Mouse (Mus musculus) ES-Bruce4 (cell line): ENCODE measurements around the gene Stn1. TPM values are rescaled to one million over a fixed set of nuclear protein-coding genes. Genes with fewer than 3 reads are reported as not detected.

Experiments
- H3K27ac ChIP-seq: 2 replicates; pipeline ENCODE4 v1.5.1; 2012; ENCODE audit warnings: low read length, inconsistent platforms; ENCODE audit not compliant: insufficient read depth
- H3K27me3 ChIP-seq: 2 replicates; pipeline ENCODE4 v1.6.1; 2012; ENCODE audit warnings: mild to moderate bottlenecking, low read length, inconsistent platforms; ENCODE audit not compliant: control insufficient read depth, poor library complexity, insufficient read depth, severe bottlenecking
- H3K36me3 ChIP-seq: 2 replicates; pipeline ENCODE4 v1.6.1; 2012; ENCODE audit warnings: inconsistent platforms, mild to moderate bottlenecking, low read length, moderate library complexity; ENCODE audit not compliant: control insufficient read depth, poor library complexity, insufficient read depth, severe bottlenecking
- H3K4me1 ChIP-seq: one replicate; pipeline ENCODE4 v1.8.1; 2011; ENCODE audit warnings: low read length; ENCODE audit not compliant: control insufficient read depth, insufficient read depth
- H3K4me3 ChIP-seq: 2 replicates; pipeline ENCODE4 v1.5.1; 2011; ENCODE audit warnings: low read depth, mild to moderate bottlenecking, low read length
- H3K9ac ChIP-seq: 2 replicates; pipeline ENCODE4 v1.6.1; 2012; ENCODE audit warnings: low read depth, mild to moderate bottlenecking, inconsistent platforms; ENCODE audit not compliant: poor library complexity, severe bottlenecking
- H3K9me3 ChIP-seq: replicated peaks from 2 replicates; pipeline ENCODE4 v1.6.1; 2012; ENCODE audit warnings: mild to moderate bottlenecking, low read length, inconsistent platforms; ENCODE audit not compliant: control insufficient read depth, poor library complexity, insufficient read depth, severe bottlenecking
- CTCF ChIP-seq: IDR thresholded peaks from one replicate; pipeline ENCODE4 v1.8.1; 2011; ENCODE audit warnings: low read depth, low read length
- EP300 ChIP-seq: IDR thresholded peaks from 2 replicates; pipeline ENCODE4 v1.6.1; 2011; ENCODE audit warnings: low read depth, low read length; ENCODE audit not compliant: insufficient read depth
- POLR2A ChIP-seq: IDR thresholded peaks from one replicate; pipeline ENCODE4 v1.8.1; 2011; ENCODE audit warnings: low read length; ENCODE audit not compliant: insufficient read depth
- polyA plus RNA-seq: library from polyadenylated mRNA; stranded (reverse); fragments of >200 nt; gene quantifications from 2 replicates; pipeline ENCODE4 v1.2.4, GENCODE M21; 2011; ENCODE audit warnings: low read depth; ENCODE audit not compliant: missing spikeins, insufficient read depth, insufficient read length

Gene Stn1
- polyA plus RNA-seq, 1 experiment = 41.4 TPM

DNA sequence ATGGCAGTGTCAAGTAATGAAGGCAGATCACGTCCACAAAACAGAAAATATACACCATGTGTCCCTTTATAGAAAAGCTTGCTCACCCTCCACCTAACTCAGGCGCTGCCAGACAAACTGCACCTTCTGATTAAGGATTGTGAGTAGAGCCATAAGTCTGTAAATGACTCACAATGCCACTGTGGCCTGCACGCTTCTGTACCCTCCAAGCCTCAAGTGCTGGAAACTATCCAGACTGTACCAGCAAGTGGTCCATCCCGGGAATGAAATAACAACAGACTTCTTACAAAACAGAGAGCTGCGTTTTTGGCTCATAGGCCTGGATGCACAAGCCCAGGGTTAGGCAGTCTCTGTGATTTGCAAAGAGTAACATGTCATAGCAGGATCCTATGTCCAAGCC, 15.9 kb downstream of the Stn1 start:
- Histone ChIP-seq H3K4me1 (no peaks in the 10 kb centered on the region), H3K27me3 (no peaks in the 10 kb centered on the region), H3K9ac (no peak overlapping the region), H3K4me3 (no peak overlapping the region), H3K36me3 (no peaks in the 10 kb centered on the region), H3K27ac (no peak overlapping the region), H3K9me3 (no peaks in the 10 kb centered on the region)
- TF ChIP-seq CTCF (no peak), EP300 (no peak), POLR2A (no peak)

DNA sequence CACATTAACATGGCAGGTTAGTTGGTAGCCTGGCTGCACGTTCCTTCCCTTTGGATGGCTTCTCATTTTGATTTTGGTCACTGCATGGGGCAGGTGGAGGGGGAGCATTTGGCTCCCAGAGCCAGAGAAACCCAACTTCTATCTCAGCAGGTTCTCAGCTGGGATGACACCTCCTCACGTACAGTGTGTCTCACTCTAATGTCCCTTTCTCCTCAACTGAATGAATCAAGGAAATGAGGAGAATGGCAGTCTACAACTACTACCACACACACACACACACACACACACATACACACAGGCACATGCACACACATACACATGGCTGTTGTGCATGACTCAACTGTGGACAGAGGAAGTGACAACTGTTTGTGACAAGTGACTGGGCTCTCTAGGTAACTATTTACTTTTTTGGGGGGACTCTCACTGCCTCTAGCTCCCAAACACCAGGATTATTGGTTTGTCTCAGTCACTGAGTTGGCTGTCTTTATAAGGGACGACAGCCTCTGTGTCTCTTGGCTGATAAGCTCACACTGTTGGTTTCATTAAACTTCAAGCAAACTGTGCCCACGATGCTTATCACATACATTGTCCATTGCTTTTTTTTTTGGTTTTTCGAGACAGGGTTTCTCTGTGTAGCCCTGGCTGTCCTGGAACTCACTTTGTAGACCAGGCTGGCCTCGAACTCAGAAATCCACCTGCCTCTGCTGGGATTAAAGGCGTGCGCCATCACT, 18.0 kb downstream of the Stn1 start:
- Histone ChIP-seq H3K4me1 (no peaks in the 10 kb centered on the region), H3K4me3 (no peak overlapping the region), H3K9ac (no peak overlapping the region), H3K36me3 (0 out of 2 replicates have a peak, but pooled peaks cover 2% of the 10 kb centered on the region), H3K27ac (no peak overlapping the region), H3K27me3 (no peaks in the 10 kb centered on the region), H3K9me3 (no peaks in the 10 kb centered on the region)
- TF ChIP-seq POLR2A = no peak
- TF ChIP-seq CTCF = no peak
- no peak for TF ChIP-seq EP300

DNA sequence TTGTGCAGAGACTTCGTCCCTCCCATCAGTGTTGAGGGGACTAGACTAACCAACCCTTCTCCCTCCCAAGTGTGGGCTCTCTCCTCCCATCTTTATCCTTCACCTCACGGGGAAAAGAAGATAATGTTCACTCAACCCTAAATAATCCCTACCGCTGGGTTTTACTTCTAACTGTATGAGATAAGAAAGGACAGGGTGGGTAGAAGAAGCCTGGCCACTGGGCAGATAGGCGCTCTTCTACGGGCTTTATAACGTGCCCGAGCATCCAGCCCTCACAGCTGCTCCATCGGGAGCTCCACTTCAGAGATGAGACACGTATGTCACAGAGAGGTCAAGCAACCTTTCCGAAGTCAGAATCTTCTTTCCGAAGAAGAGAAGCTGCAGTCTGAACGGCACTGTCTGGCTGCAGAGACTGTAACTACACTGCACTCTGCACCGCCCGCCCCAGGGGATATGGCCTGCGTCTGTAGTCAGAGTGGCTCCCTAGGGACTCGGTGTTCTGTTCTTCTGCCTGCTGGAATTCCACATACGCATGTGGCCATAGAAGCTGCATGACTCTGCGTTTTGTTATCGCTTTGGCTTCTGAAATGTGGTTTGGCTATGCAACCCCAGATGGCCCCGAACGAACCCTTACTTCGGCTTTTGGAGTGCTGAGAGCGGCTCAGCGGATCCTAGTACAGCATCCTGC, 18.7 kb downstream of the Stn1 start:
- Histone ChIP-seq H3K27ac (no peak overlapping the region), H3K9me3 (no peaks in the 10 kb centered on the region), H3K27me3 (no peaks in the 10 kb centered on the region), H3K4me3 (no peak overlapping the region), H3K9ac (no peak overlapping the region), H3K4me1 (no peaks in the 10 kb centered on the region), H3K36me3 (0 out of 2 replicates have a peak, but pooled peaks cover 2% of the 10 kb centered on the region)
- no peak for TF ChIP-seq POLR2A
- TF ChIP-seq EP300 = no peak
- TF ChIP-seq CTCF = no peak

DNA sequence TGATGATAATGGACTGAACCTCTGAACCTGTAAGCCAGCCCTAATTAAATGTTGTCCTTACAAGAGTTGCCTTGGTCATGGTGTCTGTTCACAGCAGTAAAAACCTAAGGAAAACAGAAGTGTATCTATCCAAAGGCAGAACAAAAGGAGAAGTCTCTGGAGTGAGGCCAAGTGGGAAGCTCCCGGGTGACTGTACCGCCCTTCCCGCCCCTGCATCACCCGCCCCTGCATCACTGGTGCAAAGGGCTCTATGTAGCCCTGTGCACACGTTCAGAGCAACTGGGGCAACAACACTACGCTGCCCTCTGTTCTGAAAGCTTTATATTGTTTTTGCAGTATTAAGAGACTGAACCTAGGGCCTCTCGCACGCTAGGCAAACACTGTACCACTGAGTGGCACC, 19.7 kb downstream of the Stn1 start:
- Histone ChIP-seq H3K9ac (no peak overlapping the region), H3K9me3 (no peaks in the 10 kb centered on the region), H3K36me3 (0 out of 2 replicates have a peak, but pooled peaks cover 2% of the 10 kb centered on the region), H3K27ac (no peak overlapping the region), H3K27me3 (no peaks in the 10 kb centered on the region), H3K4me1 (no peaks in the 10 kb centered on the region), H3K4me3 (no peak overlapping the region)
- no peak for TF ChIP-seq EP300
- no peak for TF ChIP-seq POLR2A
- no peak for TF ChIP-seq CTCF

DNA sequence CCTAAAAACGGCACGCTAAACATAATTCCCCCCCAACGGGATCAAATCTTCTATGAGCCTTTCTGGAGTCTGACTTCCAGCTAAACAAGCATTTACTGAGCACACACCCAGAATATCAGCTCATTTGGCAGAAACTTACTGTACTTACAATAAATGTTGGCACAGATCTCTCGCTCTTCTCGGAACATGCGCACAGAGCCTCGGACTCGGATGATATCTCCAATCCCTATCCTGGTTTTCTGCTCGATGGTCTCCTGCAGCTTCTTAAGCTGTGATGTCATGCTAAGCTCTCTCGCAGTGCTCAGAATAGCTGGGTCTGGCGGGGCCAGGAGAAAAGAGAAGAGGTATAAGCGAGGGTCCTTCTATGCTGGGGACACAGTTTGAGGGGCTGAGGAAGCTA, 20.4 kb downstream of the Stn1 start:
- no peak overlapping the region for H3K27ac ChIP-seq
- no peak overlapping the region for H3K4me3 ChIP-seq
- no peaks in the 10 kb centered on the region for H3K9me3 ChIP-seq
- no peak for TF ChIP-seq EP300
- TF ChIP-seq POLR2A = no peak
- no peak for TF ChIP-seq CTCF
- 0 out of 2 replicates have a peak, but pooled peaks cover 2% of the 10 kb centered on the region for H3K36me3 ChIP-seq
- H3K9ac ChIP-seq = no peak overlapping the region
- no peaks in the 10 kb centered on the region for H3K4me1 ChIP-seq
- H3K27me3 ChIP-seq = no peaks in the 10 kb centered on the region

DNA sequence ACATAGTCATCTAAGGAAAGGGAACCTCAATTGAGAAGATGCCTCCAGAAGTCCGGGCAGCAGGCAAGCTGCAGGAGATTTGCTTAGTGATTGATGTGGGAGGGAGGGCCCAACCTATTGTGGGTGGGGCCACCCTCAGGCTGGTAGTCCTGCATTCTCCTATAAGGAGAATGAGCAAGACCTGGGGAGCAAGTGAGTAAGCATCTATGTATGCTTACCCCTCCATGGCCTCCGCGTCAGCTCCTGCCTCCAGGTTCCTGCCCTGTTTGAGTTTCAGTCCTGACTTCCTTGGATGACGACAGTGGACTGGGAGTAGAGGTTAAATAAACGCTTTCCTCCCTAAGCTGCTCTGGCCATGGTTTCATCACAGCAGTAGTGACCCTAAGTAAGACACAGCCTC, 22.2 kb downstream of the Stn1 start:
- H3K36me3 ChIP-seq = 0 out of 2 replicates have a peak, but pooled peaks cover 2% of the 10 kb centered on the region

More for the DNA sequence above, 22.2 kb downstream of the Stn1 start:
- no peaks in the 10 kb centered on the region for H3K27me3 ChIP-seq
- H3K9ac ChIP-seq = no peak overlapping the region
- no peaks in the 10 kb centered on the region for H3K9me3 ChIP-seq
- no peak for TF ChIP-seq CTCF
- TF ChIP-seq POLR2A = no peak
- TF ChIP-seq EP300 = no peak
- H3K4me1 ChIP-seq = no peaks in the 10 kb centered on the region
- no peak overlapping the region for H3K27ac ChIP-seq
- H3K4me3 ChIP-seq = no peak overlapping the region
